Mouse (Mus musculus): ENCODE data around the gene Ckb. TPM values are rescaled to one million over a fixed set of nuclear protein-coding genes. Genes with fewer than 3 reads are reported as not detected.

Gene Ckb
- total and polyA plus RNA-seq, 3 experiments = 0.54 to 3.7 TPM; not detected in 1

- no peaks in the 10 kb centered on the region for H3K9me3 ChIP-seq (replicated peaks; ENCODE audit: low read length)
- no peaks in the 10 kb centered on the region for H3K79me2 ChIP-seq (replicated peaks; ENCODE audit: control insufficient read depth, extremely low read depth, insufficient read depth, poor library complexity, severe bottlenecking)
- H3K27me3 ChIP-seq (replicated peaks) = no peaks in the 10 kb centered on the region
- DNase-seq (ENCODE audit: extremely low read depth) = no peak
- no peak overlapping the region for H3K9ac ChIP-seq (ENCODE audit: insufficient read depth, low read depth)
- in situ Hi-C loops (cut with MboI; ENCODE audit: low pct_ligation_motif_present, low pct_unique_long_range_greater_than_20kb, low sequenced_read_pairs) (no loop called here), dilution Hi-C loops (cut with MboI; ENCODE audit: extremely low pct_ligation_motif_present, extremely low pct_unique_long_range_greater_than_20kb, low sequenced_read_pairs) (no loop called here)
- no peak overlapping the region for H3K4me3 ChIP-seq (replicated peaks in 1 of 3; ENCODE audit: low read depth in 2 of 3, low read length in 2 of 3, poor library complexity in 1 of 3)
- H3K36me3 ChIP-seq (replicated peaks in 1 of 2; ENCODE audit: control insufficient read depth in 1 of 2, insufficient read depth in 1 of 2, low read length in 1 of 2) = peaks cover 13 to 29% of the 10 kb centered on the region in 2 experiments
- H3K4me2 ChIP-seq (ENCODE audit: insufficient read depth, low read depth, poor library complexity, severe bottlenecking) = no peak overlapping the region
- H3K27ac ChIP-seq (ENCODE audit: insufficient read depth, low read depth) = no peak overlapping the region
- TF ChIP-seq EP300 (IDR thresholded peaks at IDR 0.05; ENCODE audit: low read length) = no peak
- H3K4me1 ChIP-seq (ENCODE audit: control insufficient read depth in 1 of 2, insufficient read depth in 2 of 2) = peaks cover 0 to 19% of the 10 kb centered on the region in 2 experiments; a peak in 2 of 4 replicates
These were observed 15.9 kb upstream of the Ckb start for GRCm38 (mm10) chr12:111688069-111688428.

- H3K9ac ChIP-seq (ENCODE audit: insufficient read depth, low read depth) = no peak overlapping the region
- H3K27me3 ChIP-seq (replicated peaks) = no peaks in the 10 kb centered on the region
- in situ Hi-C loops (cut with MboI; ENCODE audit: low pct_ligation_motif_present, low pct_unique_long_range_greater_than_20kb, low sequenced_read_pairs) (no loop called here), dilution Hi-C loops (cut with MboI; ENCODE audit: extremely low pct_ligation_motif_present, extremely low pct_unique_long_range_greater_than_20kb, low sequenced_read_pairs) (no loop called here)
- H3K79me2 ChIP-seq (replicated peaks; ENCODE audit: control insufficient read depth, extremely low read depth, insufficient read depth, poor library complexity, severe bottlenecking) = no peaks in the 10 kb centered on the region
- no peak overlapping the region for H3K27ac ChIP-seq (ENCODE audit: insufficient read depth, low read depth)
- peaks cover 18 to 35% of the 10 kb centered on the region in 2 experiments for H3K36me3 ChIP-seq (replicated peaks in 1 of 2; ENCODE audit: control insufficient read depth in 1 of 2, insufficient read depth in 1 of 2, low read length in 1 of 2)
- no peak overlapping the region for H3K4me2 ChIP-seq (ENCODE audit: insufficient read depth, low read depth, poor library complexity, severe bottlenecking)
- TF ChIP-seq USF1 (IDR thresholded peaks at IDR 0.05; ENCODE audit: low read depth, low read length) = no peak
- no peak for TF ChIP-seq KAT2A (IDR thresholded peaks at IDR 0.05; ENCODE audit: insufficient replicate concordance, low read length)
- TF ChIP-seq RCOR1 (conservative IDR thresholded peaks at IDR 0.05; ENCODE audit: low read depth, low read length) = no peak
- TF ChIP-seq POLR2A (IDR thresholded peaks at IDR 0.05; ENCODE audit: low read depth, low read length) = no peak
- no peak for TF ChIP-seq UBTF (IDR thresholded peaks at IDR 0.05; ENCODE audit: low read depth, low read length)
- no peak for TF ChIP-seq MXI1 (IDR thresholded peaks at IDR 0.05; ENCODE audit: low read depth, low read length)
- no peak for TF ChIP-seq ZC3H11A (IDR thresholded peaks at IDR 0.05; ENCODE audit: low read depth, low read length)
- peaks cover 0 to 16% of the 10 kb centered on the region in 2 experiments; a peak in 2 of 4 replicates for H3K4me1 ChIP-seq (ENCODE audit: control insufficient read depth in 1 of 2, insufficient read depth in 2 of 2)
- no peaks in the 10 kb centered on the region for H3K9me3 ChIP-seq (replicated peaks; ENCODE audit: low read length)
- DNase-seq (ENCODE audit: extremely low read depth) = no peak
- no peak overlapping the region for H3K4me3 ChIP-seq (replicated peaks in 1 of 3; ENCODE audit: low read depth in 2 of 3, low read length in 2 of 3, poor library complexity in 1 of 3)
These were observed 15.4 kb upstream of the Ckb start for GRCm38 (mm10) chr12:111687350-111688068.

DNA sequence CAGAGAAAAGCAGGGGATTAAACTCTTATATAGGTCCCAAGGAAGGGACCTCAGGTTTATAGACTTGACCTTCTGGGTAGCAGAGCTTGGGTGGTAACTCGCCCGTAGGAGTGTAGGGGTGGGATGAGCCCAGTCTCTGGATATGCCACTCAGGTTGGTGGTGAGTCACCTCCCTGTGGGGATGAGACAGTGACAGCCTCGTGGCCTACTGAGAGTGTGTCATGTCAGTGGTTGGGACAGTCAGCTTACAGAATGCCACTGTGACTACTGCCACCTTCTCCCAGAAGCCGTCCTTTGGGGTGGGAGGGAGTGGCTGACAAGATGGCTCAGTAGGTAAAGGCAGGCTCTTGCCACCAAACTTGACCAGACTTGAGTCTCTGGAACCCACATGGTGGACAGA, 14.3 kb upstream of the Ckb start:
- Histone ChIP-seq H3K4me2 (ENCODE audit: insufficient read depth, low read depth, poor library complexity, severe bottlenecking) (no peak overlapping the region), H3K36me3 (replicated peaks in 1 of 2; ENCODE audit: control insufficient read depth in 1 of 2, insufficient read depth in 1 of 2, low read length in 1 of 2) (peaks cover 28 to 46% of the 10 kb centered on the region in 2 experiments), H3K27ac (ENCODE audit: insufficient read depth, low read depth) (no peak overlapping the region), H3K79me2 (replicated peaks; ENCODE audit: control insufficient read depth, extremely low read depth, insufficient read depth, poor library complexity, severe bottlenecking) (no peaks in the 10 kb centered on the region), H3K9ac (ENCODE audit: insufficient read depth, low read depth) (no peak overlapping the region), H3K9me3 (replicated peaks; ENCODE audit: low read length) (no peaks in the 10 kb centered on the region), H3K4me1 (ENCODE audit: control insufficient read depth in 1 of 2, insufficient read depth in 2 of 2) (peaks cover 0 to 19% of the 10 kb centered on the region in 2 experiments; a peak in 2 of 4 replicates), H3K4me3 (replicated peaks in 1 of 3; ENCODE audit: low read depth in 2 of 3, low read length in 2 of 3, poor library complexity in 1 of 3) (no peak overlapping the region), H3K27me3 (replicated peaks) (no peaks in the 10 kb centered on the region)
- no peak for DNase-seq (ENCODE audit: extremely low read depth)
- TF ChIP-seq MAFK (IDR thresholded peaks at IDR 0.05; ENCODE audit: insufficient replicate concordance, low read length) (no peak), EP300 (IDR thresholded peaks at IDR 0.05; ENCODE audit: low read length) (no peak), POLR2A (IDR thresholded peaks at IDR 0.05; ENCODE audit: low read depth, low read length) (no peak; the same call in 1 of the 2 replicates), SIN3A (IDR thresholded peaks at IDR 0.05; ENCODE audit: low read length) (no peak), MEF2A (IDR thresholded peaks at IDR 0.05; ENCODE audit: borderline replicate concordance, low read depth, low read length) (no peak), CTCF (conservative IDR thresholded peaks at IDR 0.05 in 1 of 2, IDR thresholded peaks at IDR 0.05 in 1 of 2; ENCODE audit: low read depth in 2 of 2, low read length in 2 of 2) (no peak), ETS1 (conservative IDR thresholded peaks at IDR 0.05; ENCODE audit: low read depth, low read length) (no peak), MXI1 (IDR thresholded peaks at IDR 0.05; ENCODE audit: low read depth, low read length) (no peak), HCFC1 (IDR thresholded peaks at IDR 0.05; ENCODE audit: low read depth, low read length) (no peak), KAT2A (IDR thresholded peaks at IDR 0.05; ENCODE audit: insufficient replicate concordance, low read length) (no peak), RAD21 (IDR thresholded peaks at IDR 0.05; ENCODE audit: low read depth, low read length) (no peak), CHD2 (IDR thresholded peaks at IDR 0.05; ENCODE audit: low read length) (no peak), ZKSCAN1 (IDR thresholded peaks at IDR 0.05; ENCODE audit: borderline replicate concordance, low read depth, low read length) (no peak), IRF4 (IDR thresholded peaks at IDR 0.05; ENCODE audit: low read depth, low read length) (no peak), NELFE (IDR thresholded peaks at IDR 0.05; ENCODE audit: low read depth, low read length) (no peak), ZNF384 (IDR thresholded peaks at IDR 0.05; ENCODE audit: low read depth, low read length) (no peak), NRF1 (IDR thresholded peaks at IDR 0.05; ENCODE audit: low read depth, low read length) (no peak), ZMIZ1 (IDR thresholded peaks at IDR 0.05; ENCODE audit: low read depth, low read length) (no peak), USF1 (IDR thresholded peaks at IDR 0.05; ENCODE audit: low read depth, low read length) (no peak), UBTF (IDR thresholded peaks at IDR 0.05; ENCODE audit: low read depth, low read length) (no peak)
- dilution Hi-C loops (cut with MboI; ENCODE audit: extremely low pct_ligation_motif_present, extremely low pct_unique_long_range_greater_than_20kb, low sequenced_read_pairs) (no loop called here), in situ Hi-C loops (cut with MboI; ENCODE audit: low pct_ligation_motif_present, low pct_unique_long_range_greater_than_20kb, low sequenced_read_pairs) (no loop called here)

Data from CH12.LX (cell line).